In the genomic region with DNA sequence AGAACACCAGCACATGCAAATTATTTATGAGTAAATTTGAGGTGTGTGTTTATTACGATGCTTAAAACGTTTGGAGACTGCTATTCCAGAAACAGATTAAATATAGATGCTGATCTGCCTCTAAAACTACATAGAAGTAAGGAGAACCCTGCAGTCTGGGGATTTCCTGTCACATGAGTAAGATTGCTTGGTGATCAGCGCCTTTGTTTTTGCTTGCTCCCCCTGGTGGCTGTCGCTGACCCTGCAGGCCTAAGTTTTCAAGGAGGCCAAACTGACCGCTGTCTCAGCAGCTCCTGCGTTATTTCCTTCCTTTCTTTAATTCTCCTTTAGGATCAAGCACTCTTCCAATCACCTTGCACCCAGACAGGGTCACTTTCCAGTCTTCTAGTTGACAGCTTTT, we compare ENCODE assay signal across 9 mouse cellular contexts. TPM values are rescaled to one million over a fixed set of nuclear protein-coding genes. Genes with fewer than 3 reads are reported as not detected.
DNase-seq lines count a peak whose midpoint lies in the region; ATAC-seq and TF ChIP-seq lines count a peak whose summit lies in the region.
"Had no signal": no experiment of that assay in that cellular context is flagged by ENCODE, and none has a peak within 500 bp of the region (broad histone marks: within the 10 kb centered on the region; RNA-seq: fewer than 3 reads in every experiment).

No protein-coding gene starts in this region.

- no peak overlapping the region for H3K27ac ChIP-seq in bone marrow, adult 2 months (ENCODE audit: control insufficient read depth, insufficient read depth, low read depth, low read length, poor library complexity)
- H3K27ac ChIP-seq: limb, embryonic 13.5 days had no signal

- peak; percentile 50 for DNase-seq in G1E (ENCODE audit: low spot score)
- DNase-seq in heart, postnatal 25 days (ENCODE audit: low spot score), result peak; percentile 9
- DNase-seq in layer of hippocampus, postnatal 10 days (ENCODE audit: low spot score in 2 of 2), result peak; percentile 80 to 81
- peak; percentile 32 to 49 for DNase-seq in right cerebral cortex, postnatal 36 days (ENCODE audit: low spot score in 2 of 2)
- DNase-seq in yolk sac, embryonic 10.5 days (ENCODE audit: low spot score), result peak; percentile 66

- intact Hi-C loops in heart, postnatal 25 days (cut with DNase I), result loop anchor here (2.0 kb wide), 2 partner anchors 130 to 268 kb away; no protein-coding TSS in a partner anchor

- TF ChIP-seq POLR2A in bone marrow, adult 2 months (IDR thresholded peaks at IDR 0.05; ENCODE audit: borderline replicate concordance, control insufficient read depth, low read depth, low read length), result no peak

- no peaks in the 10 kb centered on the region for H3K36me3 ChIP-seq in G1E (replicated peaks)
- H3K36me3 ChIP-seq: limb, embryonic 13.5 days had no signal

- TF ChIP-seq CTCF in G1E (IDR thresholded peaks at IDR 0.05; ENCODE audit: low read depth, low read length), result peak; percentile 80
- TF ChIP-seq CTCF in bone marrow, adult 2 months (IDR thresholded peaks at IDR 0.05; ENCODE audit: control insufficient read depth, insufficient read depth, low read length), result peak; percentile 88

- H3K4me3 ChIP-seq in G1E (ENCODE audit: low read depth, low read length), result no peak overlapping the region
- H3K4me3 ChIP-seq in bone marrow, adult 2 months (replicated peaks; ENCODE audit: control insufficient read depth, low read depth, low read length), result no peak overlapping the region
- H3K4me3 ChIP-seq: limb, embryonic 13.5 days had no signal

- H3K9me3 ChIP-seq in G1E (replicated peaks), result no peaks in the 10 kb centered on the region
- H3K9me3 ChIP-seq: limb, embryonic 13.5 days had no signal

- WGBS in bone marrow, adult 2 months, result 8% methylated on average over 6 of the region's 6 CpGs

- ATAC-seq in G1E (ENCODE audit: extremely low read depth, insufficient number of reproducible peaks, low FRiP score, poor library complexity, severe bottlenecking), result peak; percentile 60
- peak; percentile 78 for ATAC-seq in erythroid progenitor cell, adult 5-6 weeks (replicated peaks; ENCODE audit: low FRiP score, poor library complexity, severe bottlenecking)
- ATAC-seq in megakaryocyte-erythroid progenitor cell, adult 5-6 weeks (replicated peaks; ENCODE audit: low FRiP score, low TSS enrichment, poor library complexity, severe bottlenecking), result peak; percentile 94

- H3K27me3 ChIP-seq in G1E (ENCODE audit: insufficient read depth, low read length), result peaks cover 7% of the 10 kb centered on the region
- H3K27me3 ChIP-seq: limb, embryonic 13.5 days had no signal

- H3K4me1 ChIP-seq in G1E (ENCODE audit: insufficient read depth, low read depth, low read length), result no peaks in the 10 kb centered on the region
- H3K4me1 ChIP-seq in bone marrow, adult 2 months (ENCODE audit: control insufficient read depth, insufficient read depth, low read length), result no peaks in the 10 kb centered on the region
- H3K4me1 ChIP-seq: limb, embryonic 13.5 days had no signal

RNA-seq across cellular contexts. Expression of gene Lrp11, which starts 11.0 kb away (rescaled TPM):
- total RNA-seq in G1E (2014; fragmentation: Nextera tagmentation) (not detected in 2 replicates), G1E (2017) (0.22 and 0.35 TPM in 2 replicates)
- polyA plus RNA-seq in G1E (2012), result 0.14 and 0.21 TPM in 2 replicates
- polyA plus RNA-seq in bone marrow, adult 2 months (2011; ENCODE audit: insufficient read depth, insufficient read length, low replicate concordance, missing spikeins), result 1.5 TPM in 2 replicates
- total RNA-seq in erythroid progenitor cell, adult 5-6 weeks (2015; ENCODE audit: low replicate concordance), result not detected in 2 replicates
- not detected in 2 replicates for total RNA-seq in erythroid progenitor cell, adult 5-6 weeks (2017; ENCODE audit: low replicate concordance)
- 1 to 10 TPM; 2.5 to 2.6 TPM for total RNA-seq in heart, postnatal 25 days (2021)
- total RNA-seq in layer of hippocampus, postnatal 10 days (2021), result 100 to 1,000 TPM; 135 to 141 TPM
- 3.2 and 4.0 TPM in 2 replicates for total RNA-seq in megakaryocyte-erythroid progenitor cell, adult 5-6 weeks (2014; fragmentation: Nextera tagmentation)
- 0.61 and 5.2 TPM in 2 replicates for total RNA-seq in megakaryocyte-erythroid progenitor cell, adult 5-6 weeks (2017)

Comparison
In these comparisons a context has a peak if more than half of its experiments do, and no peak if none do; other contexts are left out.
1. DNase-seq: peak in every context shown above with its lines; median percentile 80 in layer of hippocampus, postnatal 10 days; 66 in yolk sac, embryonic 10.5 days; 50 in G1E; 40 in right cerebral cortex, postnatal 36 days; 9 in heart, postnatal 25 days.
2. RNA of gene Lrp11, which starts 11.0 kb away (total RNA-seq): 135 to 141 TPM in layer of hippocampus, postnatal 10 days; 0.61 to 5.2 TPM in megakaryocyte-erythroid progenitor cell, adult 5-6 weeks, 2.5 to 2.6 TPM in heart, postnatal 25 days, 0.22 to 0.35 TPM in G1E and not detected in erythroid progenitor cell, adult 5-6 weeks; every median in the first group is over 10 times any median in the second.
3. Peak in every context shown above with its lines, with median percentiles within 50 percentile points of each other: ATAC-seq.